Mouse (Mus musculus) layer of hippocampus, adult 18-20 months (tissue): ENCODE measurements around the gene H2-DMb2. TPM values are rescaled to one million over a fixed set of nuclear protein-coding genes. Genes with fewer than 3 reads are reported as not detected.

Experiments
- DNase-seq, 2 experiments: peaks; one replicate each; pipeline ENCODE4 v3.0.0; 2022; ENCODE audit warnings: low spot score in 2 of 2
- total RNA-seq, 2 experiments: library from RNA; stranded (reverse); gene quantifications; 2 replicates each; pipeline ENCODE4 v1.2.3; 2021

H2-DMb2 gene
- total RNA-seq, 2 experiments from 2014 or later: 1.3 to 1.6 TPM

GRCm38 (mm10) chr17:34118113-34118872 is 24.8 kb upstream of the H2-DMb2 start:
- DNase-seq: no peak

GRCm38 (mm10) chr17:34118873-34119248 is 24.2 kb upstream of the H2-DMb2 start:
- peak in 1 of 2 experiments; percentile 63 for DNase-seq

DNA sequence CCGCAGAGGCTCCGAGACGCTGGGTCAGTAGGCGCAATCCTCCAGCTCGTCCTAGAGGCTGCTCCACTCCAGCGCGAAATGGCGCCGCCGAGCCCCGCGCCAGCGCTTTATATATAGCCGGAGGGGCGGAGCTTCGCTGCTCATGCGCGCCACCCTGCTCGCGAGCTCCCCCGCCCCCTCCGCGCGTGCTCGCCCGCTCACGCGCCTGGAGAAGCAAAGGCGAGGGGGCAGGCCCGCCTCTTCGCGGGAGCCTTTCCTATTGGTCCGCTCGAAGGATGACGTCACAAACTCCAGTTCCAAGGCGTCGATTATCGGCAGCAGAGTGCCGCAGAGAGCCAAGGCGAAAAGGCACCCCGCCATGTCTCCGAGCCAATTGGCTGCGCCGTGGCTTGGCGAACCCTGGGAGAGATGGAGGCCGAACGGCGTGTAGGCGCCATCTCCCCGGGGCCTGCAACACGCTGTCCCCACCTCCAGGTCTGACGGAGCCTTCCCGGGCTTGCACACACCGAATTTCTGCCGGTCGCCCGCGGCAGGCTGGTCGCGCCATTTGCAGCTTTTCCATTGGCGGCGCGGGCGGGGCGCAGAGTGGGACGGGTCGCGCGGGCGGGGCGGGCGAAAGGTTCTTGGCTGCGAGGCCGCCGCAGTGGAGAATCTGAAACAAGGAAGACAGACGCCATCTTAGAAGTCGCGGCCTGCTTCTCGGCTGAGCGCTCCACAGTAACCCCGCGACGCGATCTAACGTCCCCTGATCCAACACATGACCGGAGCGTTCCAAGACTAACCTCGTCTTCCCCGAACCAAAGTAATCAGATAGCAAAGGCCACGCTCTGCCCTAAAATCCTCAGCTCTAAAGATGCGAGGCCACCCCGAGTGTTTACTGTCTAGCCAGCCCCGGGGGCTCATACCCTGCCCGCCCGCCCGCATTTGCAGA is 23.6 kb upstream of the H2-DMb2 start, which contains the start of gene H2-DMa:
Gene H2-DMa (plus strand): TSS at position 293 of the 931 bp plus-strand sequence.
- peak; percentile 99 to 100 for DNase-seq

GRCm38 (mm10) chr17:34120180-34120723 is 22.9 kb upstream of the H2-DMb2 start:
- peak; percentile 78 to 89 for DNase-seq

GRCm38 (mm10) chr17:34120814-34121171 is 22.3 kb upstream of the H2-DMb2 start:
- peak in 1 of 2 experiments; percentile 81 for DNase-seq

- DNase-seq: peak; percentile 89 to 92
Observed at GRCm38 (mm10) chr17:34121172-34121878, 21.8 kb upstream of the H2-DMb2 start.

DNA sequence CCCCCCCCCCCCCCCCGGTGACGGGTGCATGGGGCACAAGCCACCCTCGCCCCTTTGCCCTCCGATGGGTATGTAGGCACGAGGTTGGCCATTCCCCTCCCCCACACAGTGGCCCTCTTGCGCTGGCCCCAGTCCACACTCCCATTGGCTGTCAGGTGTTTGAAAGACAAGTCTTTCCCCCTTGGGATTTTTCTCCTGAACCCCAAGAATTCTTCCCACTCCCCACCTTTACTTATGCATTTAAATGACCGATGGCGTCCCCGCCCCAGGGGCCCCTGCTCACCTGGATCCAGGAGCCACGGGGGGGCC is 21.3 kb upstream of the H2-DMb2 start:
- peak in 1 of 2 experiments; percentile 53 for DNase-seq

DNA sequence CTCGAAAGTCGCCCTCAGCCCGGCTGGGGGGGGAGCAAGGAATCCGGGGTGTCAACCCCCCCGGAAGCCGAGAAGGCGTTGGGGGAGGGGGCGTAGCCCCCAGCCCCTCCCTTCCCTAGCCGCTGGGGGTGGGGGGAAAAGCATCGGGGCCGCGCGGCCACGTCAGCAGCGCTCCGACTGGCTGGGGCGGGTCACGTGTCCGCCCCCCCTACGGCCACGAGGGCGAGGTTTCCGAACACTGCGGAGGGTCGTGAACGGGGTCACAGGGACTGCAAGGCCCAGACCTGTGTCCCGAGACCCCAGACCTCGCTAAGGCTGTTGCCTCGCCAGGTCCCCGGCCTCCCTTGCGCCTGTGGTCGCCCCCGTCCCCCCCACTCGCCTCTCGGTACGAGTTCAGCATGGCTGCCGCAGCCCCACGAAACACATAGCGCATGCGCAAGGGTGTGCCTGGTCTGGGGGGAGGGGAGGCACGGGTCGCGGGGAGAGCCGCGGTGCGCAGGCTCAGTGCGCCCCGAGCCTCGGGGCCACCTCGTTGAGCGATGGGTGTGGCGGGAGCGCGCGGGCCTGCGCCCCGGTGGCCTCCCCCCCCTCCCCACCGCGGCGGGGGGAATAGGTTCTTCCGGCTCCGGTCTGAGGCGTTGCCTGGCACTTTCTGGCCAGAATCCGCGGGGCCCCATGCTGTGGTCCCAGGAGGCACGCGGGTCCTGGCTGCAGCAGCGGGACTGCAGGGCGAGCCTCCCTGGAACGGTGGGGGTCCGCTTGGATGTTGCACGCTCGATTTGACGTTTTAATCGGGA is 20.7 kb upstream of the H2-DMb2 start, which contains the start of gene Brd2:
Gene Brd2 (minus strand): TSS at position 447 of the 797 bp plus-strand sequence.
- peak; percentile 95 to 98 for DNase-seq

- no peak for DNase-seq
Observed at GRCm38 (mm10) chr17:34123111-34123510, 20.0 kb upstream of the H2-DMb2 start.

GRCm38 (mm10) chr17:34123518-34123917 is 19.6 kb upstream of the H2-DMb2 start:
- no peak for DNase-seq

GRCm38 (mm10) chr17:34124649-34125048 is 18.5 kb upstream of the H2-DMb2 start:
- DNase-seq: no peak

- DNase-seq: no peak
Observed at GRCm38 (mm10) chr17:34126826-34127420, 16.2 kb upstream of the H2-DMb2 start.

- peak; percentile 61 to 70 for DNase-seq
Observed at GRCm38 (mm10) chr17:34127475-34127874, 15.6 kb upstream of the H2-DMb2 start.

GRCm38 (mm10) chr17:34128264-34128937 is 14.7 kb upstream of the H2-DMb2 start:
- peak in 1 of 2 experiments; percentile 80 for DNase-seq

- no peak for DNase-seq
Observed at GRCm38 (mm10) chr17:34128944-34129791, 13.9 kb upstream of the H2-DMb2 start.

GRCm38 (mm10) chr17:34130073-34130947 is 12.8 kb upstream of the H2-DMb2 start:
- no peak for DNase-seq

- no peak for DNase-seq
Observed at GRCm38 (mm10) chr17:34131911-34132310, 11.2 kb upstream of the H2-DMb2 start.
